In the genomic region with DNA sequence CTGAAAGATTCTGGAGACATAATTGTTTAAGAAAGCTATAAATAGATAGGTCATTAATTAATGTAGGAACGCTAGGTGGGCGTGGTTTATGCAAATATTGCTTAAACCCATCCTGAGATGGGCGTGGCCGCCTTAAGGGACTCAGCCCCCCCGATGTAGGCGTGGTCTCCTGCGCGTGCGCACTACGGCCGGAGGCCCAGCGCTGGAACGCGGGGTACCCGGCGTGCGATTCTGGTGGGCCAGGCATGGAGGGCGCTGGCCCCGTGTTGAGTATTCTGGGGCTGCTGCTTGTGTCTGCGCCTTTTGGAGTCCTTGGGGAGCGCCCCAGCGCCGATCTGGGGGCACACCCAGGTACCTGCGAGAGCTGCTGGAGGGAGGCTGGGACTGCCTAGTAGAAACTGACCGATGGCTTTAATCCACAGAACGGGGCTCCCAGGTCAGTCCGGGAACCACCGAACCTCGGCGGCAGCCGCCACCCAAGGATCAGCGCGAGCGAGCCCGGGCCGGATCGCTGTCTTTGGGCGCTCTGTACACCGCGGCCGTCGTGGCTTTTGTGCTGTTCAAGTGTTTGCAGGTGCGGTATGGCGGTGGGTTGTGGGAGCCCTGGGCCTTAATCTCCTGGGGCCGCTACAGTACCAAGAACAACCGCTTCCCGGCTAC, we compare ENCODE assay signal across 8 mouse cellular contexts. TPM values are rescaled to one million over a fixed set of nuclear protein-coding genes. Genes with fewer than 3 reads are reported as not detected.
DNase-seq lines count a peak whose midpoint lies in the region; ATAC-seq and TF ChIP-seq lines count a peak whose summit lies in the region.

No protein-coding gene starts in this region.

- TF ChIP-seq POLR2A in kidney, adult 2 months (IDR thresholded peaks at IDR 0.05; ENCODE audit: low read depth, low read length), result peak; percentile 67

- H3K9ac ChIP-seq in embryonic facial prominence, embryonic 12.5 days, result peak overlapping the region; percentile 57
- H3K9ac ChIP-seq in limb, embryonic 12.5 days (replicated peaks), result peak overlapping the region; percentile 82
- peak overlapping the region; percentile 80 for H3K9ac ChIP-seq in midbrain, embryonic 14.5 days (replicated peaks; ENCODE audit: low read length)

- H3K27me3 ChIP-seq in embryonic facial prominence, embryonic 12.5 days, result no peaks in the 10 kb centered on the region
- H3K27me3 ChIP-seq in kidney, adult 2 months (replicated peaks; ENCODE audit: control insufficient read depth, insufficient read depth, low read length), result no peaks in the 10 kb centered on the region
- no peaks in the 10 kb centered on the region for H3K27me3 ChIP-seq in limb, embryonic 12.5 days
- H3K27me3 ChIP-seq in midbrain, embryonic 14.5 days (ENCODE audit: control insufficient read depth, insufficient read depth, low read length), result no peaks in the 10 kb centered on the region

- 0 out of 2 replicates have a peak, but pooled peaks cover 3% of the 10 kb centered on the region for H3K9me3 ChIP-seq in embryonic facial prominence, embryonic 12.5 days
- peaks cover 3% of the 10 kb centered on the region; the same call in 1 of the 2 replicates for H3K9me3 ChIP-seq in limb, embryonic 12.5 days
- peaks cover 3% of the 10 kb centered on the region; the same call in 1 of the 2 replicates for H3K9me3 ChIP-seq in midbrain, embryonic 14.5 days (ENCODE audit: control insufficient read depth, low read length)

- DNase-seq in 3T3-L1 (ENCODE audit: low read depth, low spot score), result peak; percentile 88
- DNase-seq in adrenal gland, postnatal 36 days, result peak; percentile 97 to 98
- peak; percentile 97 to 98 for DNase-seq in heart, adult 18-20 months
- DNase-seq in kidney, adult 2 months, result peak; percentile 98
- peak; percentile 100 for DNase-seq in midbrain, embryonic 14.5 days
- DNase-seq in spleen, adult 12 weeks (ENCODE audit: low spot score), result peak; percentile 97

- peaks cover 11% of the 10 kb centered on the region; the same call in 1 of the 2 replicates for H3K36me3 ChIP-seq in embryonic facial prominence, embryonic 12.5 days
- H3K36me3 ChIP-seq in kidney, adult 2 months (ENCODE audit: control insufficient read depth, insufficient read depth, low read length), result no peaks in the 10 kb centered on the region
- peaks cover 31% of the 10 kb centered on the region for H3K36me3 ChIP-seq in limb, embryonic 12.5 days
- H3K36me3 ChIP-seq in midbrain, embryonic 14.5 days (ENCODE audit: control insufficient read depth, insufficient read depth, low read length), result no peaks in the 10 kb centered on the region

- WGBS in embryonic facial prominence, embryonic 12.5 days, result under 1% methylated on average over 47 of the region's 47 CpGs
- under 1% methylated on average over 47 of the region's 47 CpGs for WGBS in kidney, adult 2 months
- WGBS in limb, embryonic 12.5 days, result under 1% methylated on average over 47 of the region's 47 CpGs
- under 1% methylated on average over 47 of the region's 47 CpGs for WGBS in midbrain, embryonic 14.5 days

- peak; percentile 88 for ATAC-seq in embryonic facial prominence, embryonic 12.5 days (ENCODE audit: insufficient number of reproducible peaks, insufficient read depth, low FRiP score, low TSS enrichment)
- ATAC-seq in limb, embryonic 12.5 days (ENCODE audit: insufficient number of reproducible peaks, insufficient read depth, low FRiP score, low TSS enrichment, low read depth), result peak; percentile 87
- ATAC-seq in midbrain, embryonic 14.5 days (ENCODE audit: low FRiP score, low TSS enrichment), result peak; percentile 90

- peak overlapping the region; percentile 55 for H3K4me3 ChIP-seq in embryonic facial prominence, embryonic 12.5 days
- H3K4me3 ChIP-seq in kidney, adult 2 months (ENCODE audit: insufficient read depth, low read depth, low read length), result peak overlapping the region; percentile 82
- H3K4me3 ChIP-seq in limb, embryonic 12.5 days (replicated peaks), result peak overlapping the region; percentile 62
- peak overlapping the region; percentile 74 for H3K4me3 ChIP-seq in midbrain, embryonic 14.5 days (replicated peaks; ENCODE audit: low read depth, low read length)

- peaks cover 20% of the 10 kb centered on the region for H3K4me1 ChIP-seq in embryonic facial prominence, embryonic 12.5 days
- peaks cover 24% of the 10 kb centered on the region; the same call in 1 of the 2 replicates for H3K4me1 ChIP-seq in kidney, adult 2 months (ENCODE audit: control insufficient read depth, insufficient read depth, low read length)
- H3K4me1 ChIP-seq in limb, embryonic 12.5 days (replicated peaks), result peaks cover 24% of the 10 kb centered on the region
- peaks cover 13% of the 10 kb centered on the region for H3K4me1 ChIP-seq in midbrain, embryonic 14.5 days (ENCODE audit: control insufficient read depth, insufficient read depth, low read length)

- H3K27ac ChIP-seq in embryonic facial prominence, embryonic 12.5 days, result peak overlapping the region; percentile 85
- peak overlapping the region; percentile 63 for H3K27ac ChIP-seq in kidney, adult 2 months (ENCODE audit: insufficient read depth, low read depth, low read length)
- peak overlapping the region; percentile 94 for H3K27ac ChIP-seq in limb, embryonic 12.5 days
- peak overlapping the region; percentile 93 for H3K27ac ChIP-seq in midbrain, embryonic 14.5 days (replicated peaks; ENCODE audit: low read depth, low read length)

- H3K4me2 ChIP-seq in embryonic facial prominence, embryonic 12.5 days (replicated peaks), result peak overlapping the region; percentile 59
- peak overlapping the region; percentile 56 for H3K4me2 ChIP-seq in limb, embryonic 12.5 days
- peak overlapping the region; percentile 56 for H3K4me2 ChIP-seq in midbrain, embryonic 14.5 days (ENCODE audit: low read length)

- TF ChIP-seq CTCF in kidney, adult 2 months (conservative IDR thresholded peaks at IDR 0.05; ENCODE audit: insufficient read depth, insufficient read length, low read depth, low read length), result no peak

RNA-seq across cellular contexts. Expression of a gene that starts 0.6 kb away (rescaled TPM):
- total RNA-seq in adrenal gland, postnatal 36 days (2021), result 10 to 100 TPM; 57.3 to 59.3 TPM
- polyA plus RNA-seq in embryonic facial prominence, embryonic 12.5 days (2016; fragmentation: Nextera tagmentation; extraction: Ambion mirVana), result 57.4 and 62.3 TPM in 2 replicates
- 10 to 100 TPM; 29.2 to 31.7 TPM for total RNA-seq in heart, adult 18-20 months (2021)
- polyA plus RNA-seq in kidney, adult 2 months (2012; rRNA removed), result 529 and 664 TPM in 2 replicates
- 62.0 and 63.8 TPM in 2 replicates for polyA plus RNA-seq in limb, embryonic 12.5 days (2016; fragmentation: Nextera tagmentation; extraction: Ambion mirVana)
- 68.1 and 80.6 TPM in 2 replicates for polyA plus RNA-seq in midbrain, embryonic 14.5 days (2014; fragmentation: Nextera tagmentation; extraction: Ambion mirVana)

RNA-seq across cellular contexts. Expression of a gene that starts 6.2 kb away (rescaled TPM):
- total RNA-seq in adrenal gland, postnatal 36 days (2021), result 1 to 10 TPM; 2.6 to 3.5 TPM
- polyA plus RNA-seq in embryonic facial prominence, embryonic 12.5 days (2016; fragmentation: Nextera tagmentation; extraction: Ambion mirVana), result 43.6 and 44.1 TPM in 2 replicates
- total RNA-seq in heart, adult 18-20 months (2021), result under 1 TPM in 1 of 2 experiments, not detected in 1; 0.64 TPM
- 17.3 and 26.6 TPM in 2 replicates for polyA plus RNA-seq in kidney, adult 2 months (2012; rRNA removed)
- polyA plus RNA-seq in limb, embryonic 12.5 days (2016; fragmentation: Nextera tagmentation; extraction: Ambion mirVana), result 44.8 and 46.4 TPM in 2 replicates
- 5.0 and 6.0 TPM in 2 replicates for polyA plus RNA-seq in midbrain, embryonic 14.5 days (2014; fragmentation: Nextera tagmentation; extraction: Ambion mirVana)

RNA-seq across cellular contexts. Expression of a gene that starts 9.8 kb away (rescaled TPM):
- not detected for total RNA-seq in adrenal gland, postnatal 36 days (2021)
- not detected in 2 replicates for polyA plus RNA-seq in embryonic facial prominence, embryonic 12.5 days (2016; fragmentation: Nextera tagmentation; extraction: Ambion mirVana)
- 1 to 10 TPM in 1 of 2 experiments, not detected in 1; 1.1 TPM for total RNA-seq in heart, adult 18-20 months (2021)
- polyA plus RNA-seq in kidney, adult 2 months (2012; rRNA removed), result 0.23 and 1.4 TPM in 2 replicates
- polyA plus RNA-seq in limb, embryonic 12.5 days (2016; fragmentation: Nextera tagmentation; extraction: Ambion mirVana), result not detected in 2 replicates
- polyA plus RNA-seq in midbrain, embryonic 14.5 days (2014; fragmentation: Nextera tagmentation; extraction: Ambion mirVana), result not detected in 2 replicates

RNA-seq across cellular contexts. Expression of a gene that starts 13.4 kb away (rescaled TPM):
- total RNA-seq in adrenal gland, postnatal 36 days (2021), result 1 to 10 TPM in 1 of 2 experiments, under 1 TPM in 1; 0.49 to 1.2 TPM
- 1.3 and 1.6 TPM in 2 replicates for polyA plus RNA-seq in embryonic facial prominence, embryonic 12.5 days (2016; fragmentation: Nextera tagmentation; extraction: Ambion mirVana)
- total RNA-seq in heart, adult 18-20 months (2021), result under 1 TPM in 1 of 2 experiments, not detected in 1; 0.36 TPM
- 4.9 and 5.8 TPM in 2 replicates for polyA plus RNA-seq in kidney, adult 2 months (2012; rRNA removed)
- polyA plus RNA-seq in limb, embryonic 12.5 days (2016; fragmentation: Nextera tagmentation; extraction: Ambion mirVana), result 1.1 and 1.3 TPM in 2 replicates
- polyA plus RNA-seq in midbrain, embryonic 14.5 days (2014; fragmentation: Nextera tagmentation; extraction: Ambion mirVana), result 0.30 TPM in 1 of 2 replicates, not detected in the other

RNA-seq across cellular contexts. Expression of a gene that starts 30.2 kb away (rescaled TPM):
- total RNA-seq in adrenal gland, postnatal 36 days (2021), result 100 to 1,000 TPM in 1 of 2 experiments, 10 to 100 TPM in 1; 69.6 to 143 TPM
- 151 and 177 TPM in 2 replicates for polyA plus RNA-seq in embryonic facial prominence, embryonic 12.5 days (2016; fragmentation: Nextera tagmentation; extraction: Ambion mirVana)
- 10 to 100 TPM; 32.1 to 35.2 TPM for total RNA-seq in heart, adult 18-20 months (2021)
- 10.8 and 51.9 TPM in 2 replicates for polyA plus RNA-seq in kidney, adult 2 months (2012; rRNA removed)
- 215 and 216 TPM in 2 replicates for polyA plus RNA-seq in limb, embryonic 12.5 days (2016; fragmentation: Nextera tagmentation; extraction: Ambion mirVana)
- 3.6 and 10.8 TPM in 2 replicates for polyA plus RNA-seq in midbrain, embryonic 14.5 days (2014; fragmentation: Nextera tagmentation; extraction: Ambion mirVana)

Comparison
In these comparisons a context has a peak if more than half of its experiments do, and no peak if none do; other contexts are left out.
1. Peak in every context shown above with its lines: DNase-seq, ATAC-seq, H3K4me3 ChIP-seq and H3K27ac ChIP-seq.